Mouse (Mus musculus) thymus, postnatal 36 days (tissue): ENCODE results near the gene Stpg3.

Source experiments
- DNase-seq, 2 experiments: peaks; one replicate each; pipeline ENCODE4 v3.0.0; 2022; ENCODE audit warnings: mixed read lengths in 2 of 2

Gene Stpg3

GRCm38 (mm10) chr2:25178285-25178972 lies 36.0 kb downstream of the Stpg3 start:
- DNase-seq: no peak

- no peak for DNase-seq
Observed at GRCm38 (mm10) chr2:25177685-25178084, 36.8 kb downstream of the Stpg3 start.

- no peak for DNase-seq
Observed at GRCm38 (mm10) chr2:25177076-25177475, 37.4 kb downstream of the Stpg3 start.

GRCm38 (mm10) chr2:25176573-25176972 lies 37.9 kb downstream of the Stpg3 start:
- DNase-seq: no peak

- no peak for DNase-seq
Observed at GRCm38 (mm10) chr2:25175690-25176078, 38.8 kb downstream of the Stpg3 start.

GRCm38 (mm10) chr2:25174866-25175689 lies 39.4 kb downstream of the Stpg3 start:
- DNase-seq: no peak

GRCm38 (mm10) chr2:25173821-25174220 lies 40.6 kb downstream of the Stpg3 start:
- no peak for DNase-seq

- no peak for DNase-seq
Observed at GRCm38 (mm10) chr2:25172629-25173028, 41.8 kb downstream of the Stpg3 start.

GRCm38 (mm10) chr2:25171769-25172153 lies 42.7 kb downstream of the Stpg3 start:
- DNase-seq: no peak

- DNase-seq: no peak
Observed at GRCm38 (mm10) chr2:25171101-25171768, 43.2 kb downstream of the Stpg3 start.

GRCm38 (mm10) chr2:25170326-25171100 lies 43.9 kb downstream of the Stpg3 start:
- DNase-seq: no peak

GRCm38 (mm10) chr2:25169778-25170177 lies 44.7 kb downstream of the Stpg3 start:
- no peak for DNase-seq

GRCm38 (mm10) chr2:25168665-25168978 lies 45.8 kb downstream of the Stpg3 start:
- DNase-seq: no peak

- DNase-seq: peak; percentile 42 to 58
Observed at GRCm38 (mm10) chr2:25167919-25168664, 46.3 kb downstream of the Stpg3 start.

- peak in 1 of 2 experiments; percentile 7 for DNase-seq
Observed at GRCm38 (mm10) chr2:25167481-25167880, 47.0 kb downstream of the Stpg3 start.
